Mouse (Mus musculus) urinary bladder, adult 2 months (tissue): ENCODE data around the gene Ifnar1. TPM values are rescaled to one million over a fixed set of nuclear protein-coding genes. Genes with fewer than 3 reads are reported as not detected.

ENCODE experiments used
- DNase-seq: peaks from one replicate; pipeline ENCODE4 v3.0.0; 2022; ENCODE audit warnings: low spot score
- polyA plus RNA-seq: library from polyadenylated mRNA; depleted of rRNA; stranded (reverse); fragments of >200 nt; gene quantifications from 2 replicates; pipeline ENCODE4 v1.2.3, GENCODE M21; 2012; rRNA removed

Ifnar1 gene
- polyA plus RNA-seq, 1 experiment = 30.8 TPM

- no peak for DNase-seq
Measured at GRCm38 (mm10) chr16:91541573-91542081, 56.6 kb downstream of the Ifnar1 start.

GRCm38 (mm10) chr16:91543619-91544018 is 58.6 kb downstream of the Ifnar1 start:
- no peak for DNase-seq

- DNase-seq = no peak
Measured at GRCm38 (mm10) chr16:91545597-91546281, 60.7 kb downstream of the Ifnar1 start.

GRCm38 (mm10) chr16:91546391-91546835 is 61.4 kb downstream of the Ifnar1 start:
- DNase-seq = no peak

- peak; percentile 70 for DNase-seq
Measured at GRCm38 (mm10) chr16:91546836-91547741, 62.1 kb downstream of the Ifnar1 start, which contains the start of gene Ifngr2. Gene Ifngr2 (plus strand): TSS chr16:91547072.

GRCm38 (mm10) chr16:91547974-91548373 is 62.9 kb downstream of the Ifnar1 start:
- DNase-seq = no peak

- DNase-seq = no peak
Measured at GRCm38 (mm10) chr16:91548586-91548985, 63.5 kb downstream of the Ifnar1 start.

- no peak for DNase-seq
Measured at GRCm38 (mm10) chr16:91548996-91549395, 64.0 kb downstream of the Ifnar1 start.

GRCm38 (mm10) chr16:91549616-91550015 is 64.6 kb downstream of the Ifnar1 start:
- no peak for DNase-seq

GRCm38 (mm10) chr16:91551081-91551524 is 66.1 kb downstream of the Ifnar1 start:
- no peak for DNase-seq

GRCm38 (mm10) chr16:91552072-91552471 is 67.0 kb downstream of the Ifnar1 start:
- DNase-seq = no peak

- DNase-seq = no peak
Measured at GRCm38 (mm10) chr16:91553625-91554024, 68.6 kb downstream of the Ifnar1 start.

GRCm38 (mm10) chr16:91555017-91555605 is 70.1 kb downstream of the Ifnar1 start:
- DNase-seq = no peak

GRCm38 (mm10) chr16:91556659-91557058 is 71.6 kb downstream of the Ifnar1 start:
- DNase-seq = no peak

Other genes starting within 250 kb of the Ifnar1 start
- gene Olig1, start 215.5 kb upstream of the Ifnar1 start, polyA plus RNA-seq = 0.19 and 0.25 TPM in 2 replicates
- gene Ifnar2, start 112.5 kb upstream of the Ifnar1 start, polyA plus RNA-seq = 57.9 and 68.6 TPM in 2 replicates
- 0.26 TPM in 1 of 2 replicates, not detected in the other for gene Gm21970, start 93.5 kb upstream of the Ifnar1 start, polyA plus RNA-seq
- gene Il10rb, start 79.1 kb upstream of the Ifnar1 start, polyA plus RNA-seq = 52.4 and 54.7 TPM in 2 replicates
- gene Ifngr2, start 61.8 kb downstream of the Ifnar1 start, polyA plus RNA-seq = 32.1 and 34.3 TPM in 2 replicates
- gene Tmem50b, start 112.6 kb downstream of the Ifnar1 start, polyA plus RNA-seq = 78.0 and 80.8 TPM in 2 replicates
- gene Dnajc28, start 133.8 kb downstream of the Ifnar1 start, polyA plus RNA-seq = 3.3 and 4.2 TPM in 2 replicates
- 35.4 and 40.2 TPM in 2 replicates for gene Gart, start 161.7 kb downstream of the Ifnar1 start, polyA plus RNA-seq
- 302 and 367 TPM in 2 replicates for gene Son, start 162.3 kb downstream of the Ifnar1 start, polyA plus RNA-seq
- gene Donson, start 203.5 kb downstream of the Ifnar1 start, polyA plus RNA-seq = 7.6 and 13.6 TPM in 2 replicates
- 53.7 and 66.1 TPM in 2 replicates for gene Cryzl1, start 243.7 kb downstream of the Ifnar1 start, polyA plus RNA-seq
- 26.0 and 35.3 TPM in 2 replicates for gene Itsn1, start 244.0 kb downstream of the Ifnar1 start, polyA plus RNA-seq